Mouse (Mus musculus) heart, adult 2 months (tissue): Measurements from ENCODE around the gene Btbd9.

Experiments used
- CTCF ChIP-seq: fragments of 200-600 bp; IDR thresholded peaks from 2 replicates; pipeline ENCODE4 v1.8.1; 2022; ENCODE audit warnings: antibody characterized with exemption, mild to moderate bottlenecking, moderate library complexity
- EP300 ChIP-seq: fragments of 200-500 bp; IDR thresholded peaks from 2 replicates; pipeline ENCODE4 v1.6.1; 2011; ENCODE audit warnings: low read depth, low read length, control low read depth; ENCODE audit not compliant: insufficient read depth
- POLR2A ChIP-seq: fragments of 200-500 bp; IDR thresholded peaks from 2 replicates; pipeline ENCODE4 v1.6.1; 2011; ENCODE audit warnings: mild to moderate bottlenecking, low read depth, low read length, control low read depth; ENCODE audit not compliant: insufficient read depth

GRCm38 (mm10) chr17:30611221-30612074 lies 35.2 kb upstream of the Btbd9 start:
- no peak for TF ChIP-seq POLR2A
- TF ChIP-seq EP300 = no peak
- TF ChIP-seq CTCF = no peak
